Mouse (Mus musculus) bone marrow macrophage, adult 2 months (primary cell): ENCODE data around the gene Iqcb1.

Source experiments
- CTCF ChIP-seq: IDR thresholded peaks from 2 replicates; pipeline ENCODE4 v1.5.1; 2012; ENCODE audit warnings: low read depth, mild to moderate bottlenecking, low read length, moderate library complexity
- POLR2A ChIP-seq: IDR thresholded peaks from 2 replicates; pipeline ENCODE4 v1.6.1; 2012; ENCODE audit warnings: mild to moderate bottlenecking, low read depth, low read length, borderline replicate concordance

DNA sequence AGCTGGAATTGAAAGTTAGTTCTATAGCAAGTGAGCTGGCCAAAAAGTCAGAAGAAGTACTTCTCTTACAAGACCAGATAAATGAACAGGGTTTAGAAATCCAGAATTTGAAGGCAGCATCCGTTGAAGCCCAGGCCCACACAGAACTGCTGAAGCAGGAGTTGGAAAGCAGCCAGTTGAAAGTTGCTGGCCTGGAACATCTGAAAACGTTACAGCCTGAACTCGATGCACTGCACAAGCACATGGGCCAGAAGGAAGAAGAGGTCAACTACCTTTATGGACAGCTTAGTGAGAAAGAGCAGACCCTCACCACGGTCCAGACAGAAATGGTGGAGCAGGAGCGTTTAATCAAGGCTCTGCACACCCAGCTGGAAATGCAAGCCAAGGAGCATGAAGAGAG lies 86.0 kb downstream of the Iqcb1 start:
- TF ChIP-seq POLR2A (no peak), CTCF (no peak)
